Mouse (Mus musculus) limb, embryonic 13.5 days (tissue): Measurements from ENCODE around the gene Herc3. TPM values are rescaled to one million over a fixed set of nuclear protein-coding genes. Genes with fewer than 3 reads are reported as not detected.

Experiments
- ATAC-seq: fragments of 200-750 bp; cut with Nextera tagmentation; 2 replicates; pipeline ENCODE4 v1.8.0; 2017; ENCODE audit warnings: low read depth, moderate number of reproducible peaks, moderate TSS enrichment; ENCODE audit not compliant: low FRiP score
- H3K27ac ChIP-seq: fragments of 300-500 bp; sonication (generic); 2 replicates; pipeline ENCODE4 v1.5.1; 2015; ENCODE audit warnings: inconsistent platforms, mild to moderate bottlenecking, moderate library complexity
- H3K27me3 ChIP-seq: fragments of 300-500 bp; sonication (generic); 2 replicates; pipeline ENCODE4 v1.6.1; 2015; ENCODE audit warnings: mild to moderate bottlenecking, inconsistent platforms
- H3K36me3 ChIP-seq: fragments of 300-500 bp; sonication (generic); 2 replicates; pipeline ENCODE4 v1.6.1; 2015; ENCODE audit warnings: inconsistent platforms, mild to moderate bottlenecking, moderate library complexity
- H3K4me1 ChIP-seq: fragments of 300-500 bp; sonication (generic); 2 replicates; pipeline ENCODE4 v1.6.1; 2015; ENCODE audit warnings: inconsistent platforms
- H3K4me2 ChIP-seq: fragments of 300-500 bp; sonication (generic); replicated peaks from 2 replicates; pipeline ENCODE4 v1.6.1; 2015; ENCODE audit warnings: inconsistent platforms, mild to moderate bottlenecking, moderate library complexity
- H3K4me3 ChIP-seq: fragments of 300-500 bp; sonication (generic); 2 replicates; pipeline ENCODE4 v1.5.1; 2015; ENCODE audit warnings: moderate library complexity, mild to moderate bottlenecking, inconsistent platforms
- H3K9ac ChIP-seq: fragments of 300-500 bp; sonication (generic); 2 replicates; pipeline ENCODE4 v1.6.1; 2015; ENCODE audit warnings: mild to moderate bottlenecking, inconsistent platforms
- H3K9me3 ChIP-seq: fragments of 300-500 bp; sonication (generic); 2 replicates; pipeline ENCODE4 v1.6.1; 2016; ENCODE audit warnings: inconsistent platforms
- WGBS: fragments of 180-500 bp; shearing (Covaris S2); methylation state at CpG from one replicate; pipeline ENCODE4 v1.1.7; 2015; 5-methylcytosine and 5-hydroxymethylcytosine counted together
- polyA plus RNA-seq: library from polyadenylated mRNA; unstranded; fragments of >200 nt; fragmentation: Nextera tagmentation; extraction: Ambion mirVana; gene quantifications from 2 replicates; pipeline ENCODE4 v1.2.1, GENCODE M21; 2015

Gene Herc3
- polyA plus RNA-seq, 1 experiment from 2014 or later = 7.5 TPM

DNA sequence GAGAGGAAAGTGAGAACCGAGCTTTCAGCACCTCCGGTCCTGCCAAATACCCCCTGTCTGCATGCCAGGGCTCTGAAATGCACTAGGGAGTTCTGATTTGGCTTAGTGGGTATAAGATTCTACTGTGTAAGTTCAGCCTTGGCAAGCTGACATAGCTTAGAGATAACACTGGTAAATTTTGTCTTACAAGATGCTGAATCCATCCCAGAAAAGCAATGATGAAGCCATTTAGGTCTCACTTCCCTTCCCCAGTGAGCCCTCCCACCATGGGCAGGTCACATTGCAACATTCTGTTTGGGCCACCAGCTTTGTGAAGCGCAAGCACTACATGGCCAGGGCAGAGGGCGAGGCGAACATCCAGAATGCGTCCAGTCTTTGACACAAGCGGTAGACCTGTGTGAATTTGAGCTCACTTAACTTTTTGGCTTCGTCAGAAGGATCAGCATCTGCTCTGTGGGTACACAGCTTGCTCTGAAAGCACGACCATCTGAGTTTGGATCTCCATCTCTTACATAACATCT, 98.7 kb downstream of the Herc3 start:
- Histone ChIP-seq H3K36me3 (0 out of 2 replicates have a peak, but pooled peaks cover 3% of the 10 kb centered on the region), H3K9me3 (no peaks in the 10 kb centered on the region), H3K4me2 (no peak overlapping the region), H3K4me3 (no peak overlapping the region), H3K4me1 (peaks cover 10% of the 10 kb centered on the region; the same call in 1 of the 2 replicates), H3K9ac (no peak overlapping the region), H3K27me3 (no peaks in the 10 kb centered on the region), H3K27ac (no peak overlapping the region)
- no peak for ATAC-seq
- 85% methylated on average over 9 of the region's 9 CpGs for WGBS

DNA sequence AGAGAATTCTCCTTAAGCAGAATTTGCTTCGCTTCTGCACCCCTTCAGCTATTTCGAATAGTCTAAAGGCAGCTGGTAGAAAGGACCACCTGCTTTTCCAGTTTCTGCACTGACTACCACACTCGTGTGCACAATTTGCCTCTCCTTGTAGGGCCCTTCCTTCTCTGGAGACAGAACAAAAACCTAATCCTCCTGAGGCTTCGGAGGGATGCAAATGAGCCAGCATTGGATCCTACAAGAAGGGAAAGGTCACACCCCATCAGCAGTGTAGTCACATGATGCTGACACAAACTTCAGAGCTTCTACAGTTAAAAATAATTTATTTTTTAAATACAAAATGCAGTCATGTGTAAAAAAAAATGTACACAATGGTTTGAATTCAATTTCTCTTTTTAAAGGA, 99.9 kb downstream of the Herc3 start:
- WGBS = 78% methylated on average over 4 of the region's 4 CpGs
- ATAC-seq = no peak

GRCm38 (mm10) chr6:58932515-58933188, 101.4 kb downstream of the Herc3 start:
- Histone ChIP-seq H3K4me1 (peaks cover 10% of the 10 kb centered on the region; the same call in 1 of the 2 replicates), H3K9ac (no peak overlapping the region), H3K27ac (no peak overlapping the region), H3K4me2 (no peak overlapping the region), H3K36me3 (0 out of 2 replicates have a peak, but pooled peaks cover 8% of the 10 kb centered on the region), H3K9me3 (no peaks in the 10 kb centered on the region), H3K4me3 (no peak overlapping the region), H3K27me3 (no peaks in the 10 kb centered on the region)
- no peak for ATAC-seq
- WGBS = 73% methylated on average over 12 of the region's 12 CpGs

More for the DNA sequence above, 99.9 kb downstream of the Herc3 start:
- Histone ChIP-seq H3K9ac (no peak overlapping the region), H3K27me3 (no peaks in the 10 kb centered on the region), H3K4me1 (peaks cover 10% of the 10 kb centered on the region; the same call in 1 of the 2 replicates), H3K9me3 (no peaks in the 10 kb centered on the region), H3K4me3 (no peak overlapping the region), H3K4me2 (no peak overlapping the region), H3K36me3 (0 out of 2 replicates have a peak, but pooled peaks cover 8% of the 10 kb centered on the region), H3K27ac (no peak overlapping the region)

DNA sequence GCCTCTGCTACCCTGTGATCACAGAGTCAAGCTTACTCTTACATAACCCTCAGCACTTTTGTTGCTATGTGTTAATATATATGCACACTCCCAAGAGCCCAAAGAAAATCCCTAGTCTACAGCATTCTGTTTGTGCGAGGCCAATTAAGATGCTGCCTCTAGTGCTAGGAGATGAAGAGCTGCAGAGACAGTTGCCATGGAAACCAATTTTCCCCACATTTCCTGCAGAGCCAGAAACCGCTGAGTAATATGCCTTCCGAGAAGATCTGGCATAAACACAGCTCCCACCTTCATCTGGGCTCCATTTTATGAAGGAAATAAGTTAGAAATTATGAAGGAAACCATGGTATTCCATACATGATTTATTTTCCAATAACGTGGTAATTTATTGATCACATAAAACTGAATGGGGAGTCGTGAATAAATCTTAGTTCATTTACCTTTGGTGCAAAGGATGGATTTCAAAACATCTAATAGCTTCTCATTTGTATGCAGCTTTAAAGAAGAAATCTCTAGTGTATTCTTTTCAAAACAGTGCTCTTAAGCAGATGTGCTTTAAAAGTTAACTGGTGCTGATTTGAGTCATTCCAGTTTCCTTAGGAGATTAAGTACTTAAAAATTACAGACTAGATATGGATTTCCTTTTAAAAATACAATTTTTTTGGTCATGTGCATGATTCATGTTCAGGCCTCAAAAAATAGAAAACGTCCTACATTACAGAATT, 102.1 kb downstream of the Herc3 start:
- ATAC-seq = no peak
- 22% methylated on average over 6 of the region's 6 CpGs for WGBS

DNA sequence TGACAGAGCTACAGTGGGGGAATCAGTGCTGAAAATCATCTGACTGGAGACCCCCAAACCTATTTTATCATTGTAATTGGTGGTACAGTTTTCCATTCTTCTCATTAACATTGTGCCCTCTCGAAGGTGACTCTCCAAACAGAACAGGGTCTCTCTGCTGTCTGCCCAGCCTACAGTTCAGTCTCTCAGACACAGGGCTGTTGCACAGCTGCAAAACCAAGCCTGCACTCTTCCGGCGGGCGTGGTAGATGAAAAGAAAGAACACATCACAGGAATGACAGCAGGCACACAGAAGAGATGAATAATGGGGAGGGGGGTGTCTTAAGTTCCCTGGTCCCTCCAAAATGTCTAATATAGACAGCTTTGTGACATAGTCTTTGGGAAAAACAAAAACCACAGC, 102.9 kb downstream of the Herc3 start:
- Histone ChIP-seq H3K9ac (no peak overlapping the region), H3K4me2 (no peak overlapping the region), H3K4me3 (no peak overlapping the region), H3K36me3 (0 out of 2 replicates have a peak, but pooled peaks cover 8% of the 10 kb centered on the region), H3K4me1 (peaks cover 10% of the 10 kb centered on the region; the same call in 1 of the 2 replicates), H3K9me3 (no peaks in the 10 kb centered on the region), H3K27ac (no peak overlapping the region), H3K27me3 (no peaks in the 10 kb centered on the region)
- WGBS = 61% methylated on average over 4 of the region's 4 CpGs
- no peak for ATAC-seq

More for the DNA sequence above, 102.1 kb downstream of the Herc3 start:
- Histone ChIP-seq H3K27ac (no peak overlapping the region), H3K4me2 (no peak overlapping the region), H3K36me3 (0 out of 2 replicates have a peak, but pooled peaks cover 8% of the 10 kb centered on the region), H3K4me1 (peaks cover 10% of the 10 kb centered on the region; the same call in 1 of the 2 replicates), H3K9me3 (no peaks in the 10 kb centered on the region), H3K4me3 (no peak overlapping the region), H3K9ac (no peak overlapping the region), H3K27me3 (no peaks in the 10 kb centered on the region)

DNA sequence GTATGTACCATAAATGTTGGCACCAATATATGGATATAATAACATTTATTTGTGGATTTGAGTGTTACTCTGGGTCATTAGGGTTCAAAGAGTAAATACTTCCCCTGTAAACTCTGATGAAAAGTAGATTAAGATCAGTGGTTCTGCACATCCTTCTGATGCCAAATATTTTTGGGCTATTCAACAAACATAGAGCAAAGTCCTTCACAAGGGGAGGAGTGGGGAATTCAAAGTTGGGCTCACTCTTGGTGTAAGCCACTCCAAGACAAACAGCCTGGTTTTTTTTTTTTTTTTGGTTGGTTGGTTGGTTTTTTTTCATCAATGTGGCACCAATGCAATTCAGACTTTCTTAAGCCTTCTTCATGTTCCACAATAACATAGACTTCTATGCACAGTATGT, 106.5 kb downstream of the Herc3 start:
- Histone ChIP-seq H3K4me2 (no peak overlapping the region), H3K4me1 (peaks cover 6% of the 10 kb centered on the region; the same call in 1 of the 2 replicates), H3K27me3 (no peaks in the 10 kb centered on the region), H3K36me3 (0 out of 2 replicates have a peak, but pooled peaks cover 8% of the 10 kb centered on the region), H3K4me3 (no peak overlapping the region), H3K9me3 (no peaks in the 10 kb centered on the region), H3K27ac (no peak overlapping the region), H3K9ac (no peak overlapping the region)
- no peak for ATAC-seq

DNA sequence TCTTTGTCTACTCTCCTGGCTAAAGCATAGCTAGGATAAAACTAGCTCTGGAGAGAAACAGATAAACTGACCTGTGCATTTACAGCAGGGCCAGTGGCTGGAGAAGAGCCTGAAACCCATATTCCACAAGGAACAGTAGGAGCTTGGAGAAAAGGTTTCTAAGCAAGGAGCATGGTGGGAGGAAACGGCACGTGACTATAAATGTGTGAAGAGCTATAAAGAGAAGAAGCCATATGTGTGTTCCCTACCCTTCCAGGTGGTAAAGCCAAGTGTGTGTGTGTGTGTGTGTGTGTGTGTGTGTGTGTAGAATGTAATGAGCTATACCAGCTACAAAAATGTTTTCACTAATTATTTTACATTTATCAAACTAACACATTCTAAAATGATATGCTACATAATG, 111.0 kb downstream of the Herc3 start:
- H3K4me1 ChIP-seq = no peaks in the 10 kb centered on the region
- ATAC-seq = no peak
- H3K27ac ChIP-seq = no peak overlapping the region
- H3K9ac ChIP-seq = no peak overlapping the region
- H3K36me3 ChIP-seq = no peaks in the 10 kb centered on the region
- H3K27me3 ChIP-seq = no peaks in the 10 kb centered on the region
- H3K4me2 ChIP-seq = no peak overlapping the region
- no peak overlapping the region for H3K4me3 ChIP-seq
- 53% methylated on average over 2 of the region's 2 CpGs for WGBS
- no peaks in the 10 kb centered on the region for H3K9me3 ChIP-seq

GRCm38 (mm10) chr6:58943958-58944357, 112.7 kb downstream of the Herc3 start:
- no peaks in the 10 kb centered on the region for H3K27me3 ChIP-seq
- no peaks in the 10 kb centered on the region for H3K4me1 ChIP-seq
- H3K36me3 ChIP-seq = 0 out of 2 replicates have a peak, but pooled peaks cover 5% of the 10 kb centered on the region
- H3K9ac ChIP-seq = no peak overlapping the region
- no peak overlapping the region for H3K4me2 ChIP-seq
- WGBS = 82% methylated on average over 3 of the region's 3 CpGs
- no peaks in the 10 kb centered on the region for H3K9me3 ChIP-seq
- ATAC-seq = no peak
- H3K4me3 ChIP-seq = no peak overlapping the region
- no peak overlapping the region for H3K27ac ChIP-seq

DNA sequence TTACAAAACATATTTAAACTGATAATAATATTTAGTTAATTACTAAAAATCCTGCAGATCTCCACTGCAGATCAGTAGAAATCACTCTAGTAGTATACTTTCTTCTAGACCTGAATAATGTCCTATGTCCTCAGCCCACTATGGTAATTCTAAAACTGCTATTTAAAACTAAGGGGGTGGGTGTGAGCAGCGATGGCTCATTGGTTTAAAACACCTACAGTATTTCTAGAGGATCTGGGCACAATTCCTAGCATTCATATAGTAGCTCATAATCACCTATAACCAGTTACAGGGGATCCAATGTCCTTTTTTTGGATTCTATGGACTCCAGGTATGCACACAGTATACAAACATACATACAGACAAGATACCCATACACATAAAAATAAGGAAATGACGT, 115.0 kb downstream of the Herc3 start:
- no peak for ATAC-seq
- 0 out of 2 replicates have a peak, but pooled peaks cover 5% of the 10 kb centered on the region for H3K36me3 ChIP-seq
- whole genome bisulfite sequencing = 68% methylated on average over 2 of the region's 2 CpGs
- no peaks in the 10 kb centered on the region for H3K27me3 ChIP-seq
- no peak overlapping the region for H3K4me2 ChIP-seq
- no peak overlapping the region for H3K4me3 ChIP-seq
- H3K27ac ChIP-seq = no peak overlapping the region
- no peaks in the 10 kb centered on the region for H3K9me3 ChIP-seq
- no peak overlapping the region for H3K9ac ChIP-seq
- no peaks in the 10 kb centered on the region for H3K4me1 ChIP-seq

- no peaks in the 10 kb centered on the region for H3K27me3 ChIP-seq
- H3K36me3 ChIP-seq = 0 out of 2 replicates have a peak, but pooled peaks cover 5% of the 10 kb centered on the region
- H3K4me1 ChIP-seq = no peaks in the 10 kb centered on the region
- H3K27ac ChIP-seq = no peak overlapping the region
- H3K4me2 ChIP-seq = no peak overlapping the region
- no peaks in the 10 kb centered on the region for H3K9me3 ChIP-seq
- WGBS = 81% methylated on average over 4 of the region's 4 CpGs
- ATAC-seq = no peak
- H3K4me3 ChIP-seq = no peak overlapping the region
- no peak overlapping the region for H3K9ac ChIP-seq
These were observed 115.6 kb downstream of the Herc3 start for GRCm38 (mm10) chr6:58946840-58947239.

- WGBS = 94% methylated on average over 1 of the region's 1 CpGs
- H3K4me1 ChIP-seq = no peaks in the 10 kb centered on the region
- no peak for ATAC-seq
These were observed 119.1 kb downstream of the Herc3 start for GRCm38 (mm10) chr6:58950410-58950809.

More at GRCm38 (mm10) chr6:58950410-58950809, 119.1 kb downstream of the Herc3 start:
- Histone ChIP-seq H3K9me3 (no peaks in the 10 kb centered on the region), H3K27ac (no peak overlapping the region), H3K4me3 (no peak overlapping the region), H3K9ac (no peak overlapping the region), H3K27me3 (no peaks in the 10 kb centered on the region), H3K36me3 (0 out of 2 replicates have a peak, but pooled peaks cover 12% of the 10 kb centered on the region), H3K4me2 (no peak overlapping the region)
